Mouse (Mus musculus) layer of hippocampus, adult 2 months (tissue): ENCODE measurements at regions not wholly inside any gene's neighbourhood (a gene's known extent, or its start where the extent isn't known, plus 50 kb on each side); places are given as distances from the start of the nearest gene placed in this dataset.

Source experiments
- DNase-seq, 2 experiments: peaks; one replicate each; pipeline ENCODE4 v3.0.0; 2022; ENCODE audit warnings: low spot score in 2 of 2
- H3K27ac ChIP-seq: fragments of 200-600 bp; 2 replicates; pipeline ENCODE4 v1.8.1; 2022
- H3K4me3 ChIP-seq: fragments of 200-600 bp; 2 replicates; pipeline ENCODE4 v1.8.1; 2022; ENCODE audit warnings: mild to moderate bottlenecking
- CTCF ChIP-seq: fragments of 200-600 bp; conservative IDR thresholded peaks from 2 replicates; pipeline ENCODE4 v1.8.1; 2022; ENCODE audit warnings: antibody characterized with exemption, mild to moderate bottlenecking, moderate library complexity

DNA sequence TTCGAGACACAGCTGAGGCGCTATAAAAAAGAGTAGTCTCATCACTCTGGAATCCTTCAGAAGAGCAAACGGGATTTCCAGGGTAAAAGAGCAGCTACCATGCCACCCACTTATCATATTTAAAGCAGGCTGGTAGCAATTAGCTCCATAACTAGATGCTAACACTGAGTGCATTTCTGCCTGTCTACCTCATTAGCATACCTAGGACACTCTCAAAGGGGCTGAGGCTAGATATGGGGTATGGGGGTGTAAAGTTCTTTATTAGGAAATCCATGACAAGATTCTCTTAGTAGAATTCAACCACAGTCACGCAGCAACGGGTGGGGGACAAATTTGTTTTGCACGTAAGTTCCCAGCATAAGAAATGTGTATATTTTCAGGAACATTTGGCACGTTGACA lies 346.1 kb downstream of the Atp23 start:
- no peak for DNase-seq
- no peak for TF ChIP-seq CTCF

DNA sequence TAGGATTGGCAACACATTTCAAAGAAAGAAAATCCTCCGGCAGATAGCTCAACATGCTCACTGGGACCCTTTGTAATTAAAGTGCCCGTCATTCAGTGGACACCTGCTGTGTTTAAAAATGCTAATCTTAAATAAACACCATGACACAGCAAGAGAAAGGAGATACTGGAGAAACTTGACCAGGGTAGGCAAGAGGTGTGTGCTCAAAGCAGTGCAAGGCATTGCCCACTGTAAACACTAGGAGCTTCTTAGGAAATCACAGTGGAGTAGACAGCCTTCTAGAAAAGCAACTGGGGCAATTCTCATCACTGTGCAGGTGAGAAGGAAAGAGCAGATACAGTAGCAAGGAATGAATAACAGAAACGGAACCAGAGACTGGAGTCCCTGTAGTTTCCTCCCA lies 369.2 kb downstream of the Atp23 start:
- no peak for TF ChIP-seq CTCF
- Histone ChIP-seq H3K27ac (no peak overlapping the region), H3K4me3 (no peak overlapping the region)
- DNase-seq: no peak

More for the DNA sequence above, 346.1 kb downstream of the Atp23 start:
- Histone ChIP-seq H3K4me3 (no peak overlapping the region), H3K27ac (no peak overlapping the region)

DNA sequence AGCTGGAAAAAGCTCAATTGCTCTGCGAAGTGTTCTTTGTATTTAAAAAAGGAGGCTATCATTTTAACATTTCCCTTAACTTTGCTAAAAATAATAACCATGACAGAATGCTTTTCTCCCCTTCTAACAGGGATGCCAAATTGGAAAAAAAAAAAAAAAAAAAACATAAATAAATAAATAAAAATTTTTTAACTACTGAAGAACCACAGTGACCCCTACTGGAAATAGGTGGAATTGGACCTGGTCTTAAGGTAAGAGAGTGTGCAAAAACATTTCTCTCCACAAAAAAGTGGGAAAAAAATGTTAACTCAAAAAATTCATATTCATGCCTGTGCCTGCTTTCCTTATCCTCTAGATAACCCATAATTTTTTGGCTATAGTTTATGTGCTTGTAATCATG lies 369.8 kb downstream of the Atp23 start:
- peak in 1 of 2 experiments; percentile 45 for DNase-seq
- Histone ChIP-seq H3K4me3 (peak overlapping the region; percentile 12; the same call in 1 of the 2 replicates), H3K27ac (peak overlapping the region; percentile 71; the same call in 1 of the 2 replicates)
- TF ChIP-seq CTCF: peak; percentile 94

DNA sequence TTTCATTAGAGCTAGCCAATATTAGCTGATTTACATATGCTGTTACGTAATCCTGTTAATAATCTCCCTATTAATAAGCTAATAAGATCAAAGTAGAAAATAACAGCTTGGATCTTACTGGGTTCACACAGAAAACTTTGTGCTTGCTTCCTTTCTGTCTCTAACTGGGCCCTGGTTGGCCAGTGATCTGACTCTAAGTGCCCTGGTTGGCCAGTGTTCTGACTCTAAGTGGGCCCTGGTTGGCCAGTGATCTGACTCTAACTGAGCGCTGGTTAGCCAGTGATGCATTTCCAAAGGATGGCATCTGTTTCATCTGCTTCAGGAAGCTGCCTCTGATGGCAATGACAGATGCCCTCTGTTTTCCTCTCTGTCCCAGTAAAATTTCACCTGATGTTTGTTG lies 372.4 kb downstream of the Atp23 start:
- Histone ChIP-seq H3K27ac (no peak overlapping the region), H3K4me3 (no peak overlapping the region)
- no peak for DNase-seq
- TF ChIP-seq CTCF: no peak

DNA sequence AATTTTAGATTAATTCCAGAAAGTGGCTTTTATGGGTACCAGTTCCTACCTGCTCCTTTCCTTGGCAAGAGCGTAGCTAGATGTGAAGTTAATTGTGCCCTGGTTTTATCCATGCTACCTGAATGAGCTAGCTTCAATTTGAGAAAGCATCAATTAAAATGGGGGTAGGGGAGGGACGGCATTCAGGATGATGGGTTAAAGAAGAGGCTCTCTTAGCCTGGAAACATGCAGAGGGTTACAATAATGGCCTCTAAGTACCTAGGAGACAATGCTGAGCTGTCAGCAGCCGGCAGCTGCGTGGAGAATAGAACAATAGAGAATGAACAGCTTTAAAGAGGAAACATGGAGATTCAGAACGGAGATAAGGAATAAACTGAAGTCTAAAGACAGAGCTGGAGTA lies 375.0 kb downstream of the Atp23 start:
- Histone ChIP-seq H3K4me3 (no peak overlapping the region), H3K27ac (peak overlapping the region; percentile 23; the same call in 1 of the 2 replicates)
- DNase-seq: no peak
- TF ChIP-seq CTCF: no peak

DNA sequence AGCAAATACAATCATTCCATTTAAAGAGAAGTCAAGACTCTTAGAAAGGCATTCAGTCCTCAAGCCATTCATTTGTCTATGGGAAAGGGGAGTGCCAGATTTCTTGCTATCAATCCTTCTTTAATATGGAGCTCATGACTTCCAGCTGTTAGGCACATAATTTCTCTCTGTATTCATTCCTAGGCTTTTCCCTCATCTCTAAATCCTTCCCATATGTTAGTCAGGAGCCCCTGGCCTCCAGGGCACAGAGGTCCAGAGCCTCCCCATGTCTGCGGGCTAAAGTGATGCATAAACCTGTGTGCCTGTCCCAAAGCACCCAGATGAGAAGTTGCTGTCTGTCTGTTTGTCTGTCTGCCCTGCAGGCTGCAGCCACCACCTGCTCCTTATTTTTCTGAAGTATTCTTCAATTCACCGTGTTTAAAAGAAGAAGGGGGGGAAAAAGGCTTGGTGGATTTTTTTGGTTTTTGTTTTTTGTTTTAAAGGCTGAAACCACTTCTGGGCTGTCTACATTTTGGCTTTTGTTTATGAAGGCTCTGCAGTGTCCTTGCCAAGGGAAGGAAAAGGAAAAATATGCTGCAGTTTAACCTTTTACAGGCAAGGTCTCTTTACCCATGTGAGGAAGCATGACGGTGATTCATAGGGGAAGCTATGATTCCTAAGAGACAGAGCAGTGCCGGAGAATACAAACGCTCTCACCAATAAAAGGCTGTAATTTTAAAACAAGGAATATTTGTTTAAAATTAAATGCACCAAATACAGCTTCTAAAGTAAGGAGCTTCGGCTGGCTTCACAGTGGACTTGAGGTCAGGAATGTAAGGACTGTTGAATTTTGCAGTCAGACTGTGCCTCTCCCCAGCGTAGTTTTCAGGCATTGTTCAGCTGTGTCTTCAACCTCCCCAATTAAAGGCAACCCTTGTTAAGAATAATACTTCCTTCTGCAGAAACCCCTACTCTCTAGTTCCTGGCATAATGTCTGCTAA lies 379.0 kb downstream of the Atp23 start:
- Histone ChIP-seq H3K4me3 (no peak overlapping the region), H3K27ac (no peak overlapping the region)
- no peak for TF ChIP-seq CTCF
- no peak for DNase-seq

DNA sequence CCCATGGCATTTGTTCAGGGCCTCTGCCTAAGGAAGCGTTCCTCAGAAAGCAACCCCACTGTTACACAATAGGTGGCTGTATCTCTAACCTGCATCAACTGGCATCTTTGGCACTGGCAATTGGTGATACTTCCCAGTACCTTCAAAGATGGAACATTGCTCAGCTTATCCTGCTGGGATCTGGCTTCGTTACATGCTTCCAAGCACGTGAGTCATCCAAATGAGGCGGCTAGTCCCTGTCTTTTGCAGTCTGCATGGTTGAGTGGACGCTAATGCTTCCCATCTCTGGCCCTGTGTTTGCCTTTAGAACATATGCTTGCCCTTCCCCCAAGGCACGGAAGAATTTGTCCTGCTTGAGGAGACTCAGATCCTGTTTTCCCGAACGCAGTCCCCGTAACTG lies 380.2 kb downstream of the Atp23 start:
- H3K27ac ChIP-seq: no peak overlapping the region
- DNase-seq: no peak
- no peak overlapping the region for H3K4me3 ChIP-seq
- no peak for TF ChIP-seq CTCF

DNA sequence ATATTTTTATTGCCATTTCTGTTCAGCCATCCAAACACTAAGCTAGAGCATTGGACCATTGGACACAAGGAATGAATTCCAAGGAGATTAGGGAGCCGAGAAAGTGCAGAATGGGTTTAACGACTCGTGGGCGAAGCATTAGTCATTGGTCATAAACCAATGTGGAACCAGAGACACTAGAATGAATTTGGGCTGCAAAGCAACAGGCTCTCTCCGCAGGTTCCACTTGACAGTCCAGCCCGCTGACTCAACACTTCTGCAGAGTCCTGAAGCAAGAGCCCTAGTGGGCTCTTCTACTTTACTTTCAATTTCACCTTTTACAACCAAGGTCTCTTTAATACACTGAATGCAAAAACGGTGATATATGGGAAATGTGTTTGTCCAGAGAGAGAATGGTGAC lies 388.0 kb downstream of the Atp23 start:
- H3K27ac ChIP-seq: no peak overlapping the region
- no peak overlapping the region for H3K4me3 ChIP-seq
- no peak for TF ChIP-seq CTCF
- no peak for DNase-seq

DNA sequence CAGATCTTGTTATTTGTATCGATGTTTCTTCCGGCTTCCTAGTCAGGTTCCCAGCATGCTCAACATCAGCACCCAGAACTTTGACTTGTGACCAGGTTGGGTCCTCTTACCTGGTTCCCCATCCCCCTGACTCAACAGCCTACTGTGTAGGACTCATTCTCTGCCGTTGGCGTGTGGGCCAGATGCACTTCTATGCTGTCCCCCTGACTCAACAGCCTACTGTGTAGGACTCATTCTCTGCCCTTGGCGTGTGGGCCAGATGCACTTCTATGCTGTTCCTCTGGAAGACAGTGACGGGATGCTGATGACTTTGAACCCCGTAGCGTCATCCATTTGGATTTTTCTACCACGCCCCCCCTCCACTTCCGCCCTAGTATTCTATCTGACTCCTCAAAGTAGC lies 389.6 kb downstream of the Atp23 start:
- TF ChIP-seq CTCF: no peak
- Histone ChIP-seq H3K4me3 (no peak overlapping the region), H3K27ac (no peak overlapping the region)
- peak; percentile 95 to 96 for DNase-seq

DNA sequence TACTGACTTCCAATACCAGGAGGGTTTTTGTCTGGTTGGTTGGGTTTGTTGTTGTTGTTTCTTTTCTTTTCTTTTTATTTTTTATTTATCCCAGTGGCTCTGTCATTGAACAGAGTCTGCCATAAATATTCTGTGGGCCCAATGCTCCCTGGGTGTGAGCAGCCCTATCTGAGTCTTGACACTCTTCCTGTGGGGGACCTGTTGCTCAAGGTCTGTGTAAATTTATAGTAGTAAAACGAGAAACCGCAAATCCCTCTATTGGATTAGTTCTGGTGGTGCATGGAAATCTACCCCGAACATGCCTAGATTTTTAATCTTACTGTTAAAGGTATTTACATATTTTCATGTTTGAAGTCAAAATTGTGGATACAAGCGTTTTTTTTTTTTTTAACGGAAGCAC lies 395.2 kb downstream of the Atp23 start:
- H3K4me3 ChIP-seq: no peak overlapping the region
- no peak overlapping the region for H3K27ac ChIP-seq
- no peak for TF ChIP-seq CTCF
- no peak for DNase-seq

DNA sequence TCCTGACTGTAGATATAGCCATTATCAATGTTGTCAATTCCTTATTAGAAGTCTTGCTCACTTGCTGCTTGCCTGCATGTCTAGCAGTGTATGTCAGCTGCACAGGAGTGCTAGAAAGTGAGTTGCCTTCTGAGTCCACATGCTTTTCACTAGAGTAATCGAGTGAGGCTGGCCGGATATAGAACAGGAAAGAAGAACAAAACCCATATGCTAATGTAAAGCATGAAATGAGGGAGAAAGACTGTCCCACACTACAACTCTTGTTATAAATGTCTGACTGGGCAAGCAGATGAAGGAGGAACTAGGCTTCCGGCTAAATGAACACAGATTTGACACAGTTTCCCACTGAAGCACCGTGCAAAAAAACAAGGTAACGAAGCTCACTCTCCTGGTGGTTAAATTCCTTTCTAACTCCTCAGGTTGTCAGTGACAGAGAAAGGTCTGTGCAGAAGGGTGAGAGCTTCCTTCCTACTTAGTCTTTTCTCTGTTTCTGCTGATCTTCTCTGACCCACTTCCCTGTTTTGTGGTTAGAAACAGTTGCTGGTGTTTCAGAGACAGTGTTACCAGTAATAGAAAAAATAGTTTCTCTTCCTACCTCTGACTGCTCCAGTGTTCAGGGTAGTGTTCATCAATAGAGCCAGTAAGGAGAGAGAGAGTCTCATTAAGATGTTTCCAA lies 399.0 kb downstream of the Atp23 start:
- Histone ChIP-seq H3K4me3 (no peak overlapping the region), H3K27ac (peak overlapping the region; percentile 41; the same call in 1 of the 2 replicates)
- no peak for DNase-seq
- TF ChIP-seq CTCF: no peak

DNA sequence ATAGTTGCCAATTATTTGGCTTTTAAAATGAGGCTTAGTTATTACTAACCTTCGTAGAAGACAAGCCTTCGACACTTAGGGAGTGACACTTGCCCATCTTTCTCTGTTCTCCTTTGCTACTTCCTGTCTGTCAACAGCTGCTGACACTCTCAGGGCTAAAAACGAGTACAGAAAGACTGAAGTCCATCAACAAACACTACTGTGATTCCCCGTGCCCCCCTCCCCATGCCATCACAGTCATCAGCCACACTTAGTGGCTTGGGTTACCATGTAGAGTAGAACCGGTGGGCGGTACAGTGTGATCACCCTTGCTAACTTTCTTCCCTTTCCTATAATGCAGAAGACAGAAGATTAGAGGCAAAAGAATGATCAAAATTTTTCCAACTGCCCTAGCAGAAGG lies 402.4 kb downstream of the Atp23 start:
- H3K4me3 ChIP-seq: no peak overlapping the region
- no peak for DNase-seq
- H3K27ac ChIP-seq: no peak overlapping the region
- no peak for TF ChIP-seq CTCF

DNA sequence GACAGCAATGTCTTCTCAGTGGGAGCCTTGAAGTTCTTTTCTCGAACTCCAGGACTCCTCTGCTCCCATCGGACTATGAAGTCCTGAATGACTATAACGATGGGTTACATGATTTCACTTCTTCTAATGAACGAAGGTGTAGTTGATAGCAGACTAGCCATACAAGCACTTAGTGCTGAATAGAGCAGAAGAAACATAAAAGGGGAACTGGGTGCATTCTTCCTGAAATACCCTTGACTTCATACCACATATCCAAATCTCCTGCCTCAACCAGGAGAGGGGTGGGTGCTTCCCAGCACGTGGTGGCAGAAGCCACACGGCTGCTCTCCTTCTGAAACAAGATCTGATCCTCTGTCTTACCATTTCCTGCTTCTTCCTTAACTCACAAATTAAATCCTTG lies 407.4 kb downstream of the Atp23 start:
- Histone ChIP-seq H3K27ac (no peak overlapping the region), H3K4me3 (no peak overlapping the region)
- DNase-seq: no peak
- TF ChIP-seq CTCF: no peak

DNA sequence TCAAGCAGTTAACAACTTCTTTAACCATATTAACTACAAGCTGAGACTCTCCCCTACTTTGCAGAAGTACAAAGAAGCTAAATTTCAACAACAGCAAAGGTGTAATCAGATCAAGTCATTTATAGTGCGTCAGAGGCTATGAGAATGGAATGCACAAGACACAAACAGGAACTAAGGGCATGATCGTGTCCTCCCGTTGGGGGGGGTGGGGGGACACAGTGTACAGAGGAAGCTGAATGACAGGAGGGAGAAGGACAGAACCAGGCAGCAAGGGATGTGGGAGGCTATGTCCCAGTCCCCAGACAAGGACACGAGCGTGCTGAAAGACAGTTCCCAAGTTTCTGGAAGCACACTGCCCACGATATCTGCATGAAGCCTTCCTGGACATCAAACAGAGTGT lies 408.9 kb downstream of the Atp23 start:
- no peak for DNase-seq
- H3K27ac ChIP-seq: no peak overlapping the region
- TF ChIP-seq CTCF: no peak
- no peak overlapping the region for H3K4me3 ChIP-seq
